Mouse (Mus musculus): ENCODE measurements around the gene Gdf15.

GRCm38 (mm10) chr8:70674109-70674508 lies 41.9 kb upstream of the Gdf15 start:
- TF ChIP-seq CTCF (IDR thresholded peaks at IDR 0.05; ENCODE audit: control insufficient read depth, insufficient read depth, low read length) (no peak), POLR2A (IDR thresholded peaks at IDR 0.05; ENCODE audit: borderline replicate concordance, control insufficient read depth, low read depth, low read length) (no peak)
